Mouse (Mus musculus) brain, adult 2 months (tissue): ENCODE measurements at regions not wholly inside any gene's neighbourhood (a gene's known extent, or its start where the extent isn't known, plus 50 kb on each side); places are given as distances from the start of the nearest gene placed in this dataset.
A peak's percentile ranks its signal among the peaks of the same experiment; 100 is the strongest.

Experiments
- DNase-seq: peaks from one replicate; pipeline ENCODE4 v3.0.0; 2011; ENCODE audit warnings: low read depth, low spot score

DNA sequence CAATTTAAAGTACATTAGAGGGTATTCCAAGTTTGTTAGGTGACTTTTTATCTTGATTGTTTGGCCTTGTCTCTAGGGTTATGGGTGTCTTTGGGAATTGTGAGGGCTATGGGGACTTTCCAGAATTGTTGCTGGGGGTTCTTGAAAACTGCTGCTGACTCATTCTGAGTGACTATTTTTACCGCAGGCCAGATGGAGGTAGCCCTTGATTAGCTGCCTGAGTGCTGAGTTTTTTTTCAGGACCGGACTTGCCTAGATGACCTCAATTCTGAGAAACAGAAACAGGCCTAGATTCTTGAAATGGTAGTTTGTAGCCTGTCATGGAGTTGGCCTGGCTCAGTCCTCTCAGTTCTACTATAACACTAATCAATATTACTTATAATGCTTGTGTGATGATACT lies 223.9 kb upstream of the Adgrb3 start:
- peak; percentile 74 for DNase-seq

DNA sequence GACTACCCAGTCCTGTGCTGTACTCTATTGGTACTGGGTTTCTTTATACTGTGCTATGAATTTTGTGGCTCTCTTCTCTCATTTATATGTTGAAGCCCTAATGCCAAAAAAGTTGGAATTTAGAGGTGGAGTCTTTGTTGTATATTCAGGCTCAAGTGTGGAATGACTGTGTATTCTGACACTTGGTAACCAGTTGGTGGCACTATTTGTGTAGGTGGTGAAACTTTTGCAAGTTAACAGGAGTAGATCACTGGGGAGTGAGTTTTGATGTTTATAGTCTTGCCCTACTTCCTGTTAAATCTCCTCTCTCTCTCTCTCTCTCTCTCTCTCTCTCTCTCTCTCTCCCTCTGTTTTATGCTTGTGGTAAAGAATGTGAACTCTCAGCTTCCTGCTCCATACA lies 218.3 kb upstream of the Adgrb3 start:
- DNase-seq: peak; percentile 3
